Mouse (Mus musculus): ENCODE measurements around the gene Nell1.
A peak's percentile ranks its signal among the peaks of the same experiment; 100 is the strongest.

Gene Nell1

GRCm38 (mm10) chr7:50573841-50574240, 599.2 kb downstream of the Nell1 start:
- DNase-seq: no peak

- DNase-seq: no peak
These were observed 614.2 kb downstream of the Nell1 start for GRCm38 (mm10) chr7:50588642-50589424.

DNA sequence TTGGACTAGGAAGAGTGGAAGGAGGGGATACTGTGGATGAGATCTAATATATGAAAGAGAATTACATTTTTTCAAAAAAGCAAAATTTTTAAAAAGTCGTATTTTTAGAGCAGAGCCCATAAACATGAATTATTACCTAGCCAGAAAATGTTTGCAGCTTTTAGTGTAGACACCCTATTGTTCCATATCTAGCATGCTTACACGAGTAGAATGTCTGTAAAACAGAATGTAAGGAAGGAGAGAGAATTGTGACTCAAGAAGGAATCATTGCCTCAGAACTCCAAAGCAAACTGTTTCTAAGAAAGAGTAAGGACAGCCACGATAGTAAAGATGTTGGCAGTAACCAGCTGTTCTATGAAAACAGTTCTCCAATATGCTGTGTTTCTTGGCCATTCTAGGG, 624.2 kb downstream of the Nell1 start, which contains the start of gene 4933405O20Rik:
Gene 4933405O20Rik, plus strand, starts transcription at position 301 of the 400 bp plus-strand sequence.
- DNase-seq: no peak

DNA sequence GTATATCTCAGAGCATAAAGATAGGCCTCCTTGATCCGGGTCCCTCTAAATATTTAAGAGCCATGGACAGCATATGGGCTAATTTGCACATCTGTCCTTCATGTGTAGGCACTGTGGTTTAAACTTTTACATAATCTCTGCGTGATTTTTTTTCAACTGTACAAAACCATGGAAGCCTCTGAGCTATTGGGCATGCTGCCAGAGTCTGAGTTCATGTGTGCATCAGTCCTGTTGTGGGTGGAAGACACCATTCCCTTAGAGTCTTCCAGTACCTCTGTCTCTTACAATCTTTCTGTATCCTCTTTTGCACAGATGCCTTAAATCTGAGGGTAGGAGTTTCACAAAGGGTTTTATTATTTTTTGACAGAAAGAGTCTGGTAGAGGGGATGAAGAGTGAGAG, 639.4 kb downstream of the Nell1 start:
- DNase-seq: peak in 1 of 2 experiments; percentile 1

GRCm38 (mm10) chr7:50629186-50629585, 654.5 kb downstream of the Nell1 start:
- DNase-seq: no peak

DNA sequence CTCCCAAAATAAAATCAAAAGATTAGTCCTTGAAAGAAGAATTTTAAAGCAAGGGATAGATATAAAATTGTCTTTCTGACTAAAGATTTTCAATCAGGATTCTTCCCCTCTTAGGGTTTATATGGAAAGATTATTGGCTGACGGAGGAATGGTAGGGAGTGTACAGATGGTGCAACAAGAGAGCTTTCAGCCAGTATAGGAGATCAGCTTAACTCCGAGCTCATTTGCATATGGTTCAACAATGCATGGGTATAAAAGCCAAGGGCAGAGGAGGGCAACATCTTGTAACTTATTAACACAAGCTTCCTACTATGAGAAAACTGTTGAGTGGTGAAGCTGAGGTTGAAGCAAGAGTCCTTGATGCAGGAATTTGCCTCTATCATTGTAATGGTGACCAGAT, 658.5 kb downstream of the Nell1 start:
- no peak for DNase-seq

DNA sequence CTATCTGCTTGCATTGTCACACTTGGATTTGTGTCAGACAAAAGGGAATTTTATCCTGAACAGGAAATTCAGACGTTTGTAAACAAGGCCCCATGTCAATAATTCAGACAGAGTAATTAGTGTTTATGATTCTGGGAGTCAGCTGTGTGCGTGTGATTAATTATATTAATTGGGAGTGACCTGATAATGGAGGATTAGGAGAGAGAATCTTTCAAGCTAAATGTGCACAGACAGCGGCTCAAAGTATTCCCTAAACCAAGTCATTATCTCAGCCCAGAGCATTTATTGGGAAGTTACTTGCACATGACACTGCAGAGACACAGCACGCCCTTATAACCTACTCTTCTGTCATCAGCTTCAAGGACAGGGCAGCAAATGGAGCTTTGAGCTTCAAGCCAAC, 697.6 kb downstream of the Nell1 start:
- DNase-seq: no peak

DNA sequence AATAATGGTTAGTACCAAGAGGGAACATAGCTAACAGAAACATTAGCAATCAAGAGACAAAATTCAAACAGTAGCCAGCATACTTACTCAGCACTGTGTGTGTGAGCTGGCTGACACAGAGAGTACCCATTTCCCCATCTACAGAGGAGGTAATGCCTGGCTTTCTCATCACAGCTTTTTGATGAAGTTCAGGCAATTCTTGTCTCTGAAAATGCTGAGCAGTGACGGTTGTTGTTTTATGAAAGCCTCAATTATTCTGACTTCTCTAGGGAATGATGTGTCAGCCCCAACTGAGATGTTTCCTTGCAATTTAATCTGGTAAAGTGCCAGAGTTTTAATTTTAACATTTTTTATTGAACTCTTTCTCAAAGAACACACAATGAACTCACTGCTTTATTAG, 700.8 kb downstream of the Nell1 start:
- DNase-seq: no peak

DNA sequence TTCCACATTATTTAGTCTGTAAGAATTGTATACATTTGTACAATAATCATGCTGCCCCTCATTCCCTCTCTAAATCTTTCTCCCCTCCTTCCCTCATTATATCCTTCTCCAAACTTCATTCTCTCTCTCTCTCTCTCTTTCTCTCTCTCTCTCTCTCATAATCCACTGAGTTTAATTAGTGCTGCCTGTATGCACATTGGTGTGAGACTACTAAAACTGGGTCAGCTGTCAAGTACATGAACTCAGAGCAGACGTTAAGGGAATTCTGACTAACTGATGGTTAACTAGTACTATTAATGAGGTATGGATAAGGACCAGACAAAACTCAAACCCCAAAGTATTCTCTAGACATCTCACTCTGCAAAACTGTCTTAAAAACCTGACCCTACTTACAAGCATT, 702.8 kb downstream of the Nell1 start:
- no peak for DNase-seq

DNA sequence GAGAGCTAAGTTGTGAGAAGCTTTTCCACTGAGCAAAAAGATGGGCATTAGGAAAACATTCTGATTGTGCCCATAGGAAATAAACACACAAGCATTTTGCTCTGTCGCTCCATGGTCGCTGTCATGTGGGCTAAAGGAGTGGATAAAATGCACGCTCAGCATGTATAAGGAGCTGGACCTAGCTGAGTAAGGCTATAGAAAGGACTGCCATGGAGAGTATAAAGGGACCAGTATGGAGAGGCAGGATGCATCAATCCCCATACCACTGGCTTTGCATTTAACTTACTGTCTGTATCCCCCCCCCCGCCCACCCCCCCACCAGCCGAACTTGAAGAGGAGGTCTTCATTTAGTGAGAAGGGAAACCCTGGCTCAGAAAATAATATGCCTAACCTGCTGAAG, 711.7 kb downstream of the Nell1 start:
- no peak for DNase-seq

- no peak for DNase-seq
These were observed 750.5 kb downstream of the Nell1 start for GRCm38 (mm10) chr7:50725166-50725565.

GRCm38 (mm10) chr7:50730951-50731350, 756.3 kb downstream of the Nell1 start:
- DNase-seq: no peak

DNA sequence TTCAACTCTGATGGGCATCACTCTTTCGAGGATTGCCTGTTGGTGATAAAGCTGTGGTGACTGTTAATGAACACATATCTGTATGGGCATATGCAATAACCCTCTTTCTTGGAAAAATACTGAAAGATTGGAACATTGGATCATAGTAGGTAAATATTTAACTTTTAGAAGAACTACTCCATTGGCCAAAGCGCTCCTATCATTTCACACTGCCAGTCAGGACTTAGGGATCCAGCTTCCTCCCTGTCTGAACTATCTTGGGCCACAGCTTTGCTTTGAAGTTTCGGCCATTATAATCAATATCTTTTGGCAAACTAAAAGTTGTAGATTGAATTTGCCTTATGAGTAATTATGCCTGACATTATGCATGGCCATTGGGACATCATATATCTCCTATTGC, 780.9 kb downstream of the Nell1 start:
- DNase-seq: no peak

DNA sequence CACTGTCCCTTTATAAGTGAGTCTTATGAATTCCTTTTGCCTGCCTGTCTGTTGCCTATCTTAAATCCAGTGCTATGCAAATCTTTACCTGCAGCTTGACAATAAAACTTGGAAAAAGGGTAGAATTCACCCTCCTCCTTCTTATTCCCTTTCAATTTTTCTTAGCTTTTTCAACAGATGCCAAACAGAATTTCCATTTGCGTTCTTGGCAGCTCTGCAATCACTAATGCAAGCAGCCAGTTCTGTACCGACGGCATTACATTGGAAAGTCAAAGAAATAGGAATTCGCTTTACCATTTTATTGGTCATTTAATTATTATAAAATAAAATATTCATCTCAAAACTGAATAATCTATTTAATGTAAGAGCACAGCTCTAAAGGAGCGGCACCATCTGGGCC, 781.7 kb downstream of the Nell1 start:
- DNase-seq: no peak

- DNase-seq: no peak
These were observed 798.9 kb downstream of the Nell1 start for GRCm38 (mm10) chr7:50773516-50773915.

- no peak for DNase-seq
These were observed 806.4 kb downstream of the Nell1 start for GRCm38 (mm10) chr7:50781105-50781504.

DNA sequence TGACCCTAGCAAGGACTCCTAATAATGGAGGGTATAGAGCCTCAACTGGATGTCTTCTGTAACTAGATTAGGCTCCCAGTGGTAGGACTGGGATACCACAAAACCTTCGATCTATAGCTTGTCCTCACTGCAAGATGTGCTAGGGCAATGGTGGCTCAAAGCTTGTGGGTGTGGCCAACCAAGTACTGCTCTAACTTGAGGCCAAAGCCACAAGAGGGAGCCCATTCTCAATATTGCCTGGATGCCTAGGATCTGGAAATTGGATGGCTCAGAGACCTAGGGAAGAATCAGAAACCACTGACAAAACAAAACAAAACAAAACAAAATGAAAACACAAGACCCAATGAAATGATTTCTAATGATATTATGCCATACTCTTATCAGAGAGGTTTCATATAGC, 809.0 kb downstream of the Nell1 start:
- DNase-seq: no peak

- no peak for DNase-seq
These were observed 851.5 kb downstream of the Nell1 start for GRCm38 (mm10) chr7:50826180-50826579.

- no peak for DNase-seq
These were observed 858.1 kb downstream of the Nell1 start for GRCm38 (mm10) chr7:50832799-50833198.

- DNase-seq: no peak
These were observed 868.0 kb downstream of the Nell1 start for GRCm38 (mm10) chr7:50842646-50843045.

- no peak for DNase-seq
These were observed 873.3 kb downstream of the Nell1 start for GRCm38 (mm10) chr7:50847921-50848320.

DNA sequence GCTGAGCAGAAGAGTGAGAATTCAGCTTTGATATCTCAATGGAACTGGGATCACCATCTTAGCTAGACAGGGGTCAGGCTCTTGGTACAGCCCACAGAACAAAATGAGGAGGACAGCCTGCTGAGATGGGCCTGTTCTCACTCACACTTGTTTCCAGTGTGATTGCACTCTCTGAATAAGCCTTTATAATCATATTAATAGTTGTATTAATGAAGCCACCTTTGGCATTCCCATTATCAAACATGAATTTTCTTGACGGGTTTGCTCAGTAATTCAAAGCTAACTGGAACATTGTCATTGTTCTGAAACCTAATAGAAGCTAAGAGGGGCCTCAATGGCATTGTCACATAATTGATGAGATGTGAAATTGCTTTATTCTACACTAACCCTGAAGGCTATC, 875.6 kb downstream of the Nell1 start:
- DNase-seq: no peak

DNA sequence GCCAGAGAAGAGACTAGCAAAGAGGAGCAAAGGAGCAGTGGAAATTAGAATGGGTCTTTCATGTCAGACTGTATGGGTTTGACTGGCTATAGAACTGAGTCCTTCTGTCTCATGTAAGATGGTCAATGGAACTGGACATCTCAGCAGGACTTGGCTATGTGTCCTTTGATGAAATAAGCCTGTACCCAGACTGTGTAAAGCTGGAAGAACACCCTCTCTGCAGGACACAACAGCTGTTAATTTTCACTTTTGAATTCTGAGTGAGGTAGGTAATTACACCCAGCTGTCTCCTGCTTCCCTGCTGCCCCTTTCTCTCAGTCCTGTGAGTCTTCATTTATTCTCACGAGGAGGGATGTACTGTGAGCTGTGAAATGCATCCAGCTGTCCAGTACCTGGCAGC, 895.5 kb downstream of the Nell1 start:
- DNase-seq: no peak

GRCm38 (mm10) chr7:50887625-50888024, 913.0 kb downstream of the Nell1 start:
- DNase-seq: no peak

DNA sequence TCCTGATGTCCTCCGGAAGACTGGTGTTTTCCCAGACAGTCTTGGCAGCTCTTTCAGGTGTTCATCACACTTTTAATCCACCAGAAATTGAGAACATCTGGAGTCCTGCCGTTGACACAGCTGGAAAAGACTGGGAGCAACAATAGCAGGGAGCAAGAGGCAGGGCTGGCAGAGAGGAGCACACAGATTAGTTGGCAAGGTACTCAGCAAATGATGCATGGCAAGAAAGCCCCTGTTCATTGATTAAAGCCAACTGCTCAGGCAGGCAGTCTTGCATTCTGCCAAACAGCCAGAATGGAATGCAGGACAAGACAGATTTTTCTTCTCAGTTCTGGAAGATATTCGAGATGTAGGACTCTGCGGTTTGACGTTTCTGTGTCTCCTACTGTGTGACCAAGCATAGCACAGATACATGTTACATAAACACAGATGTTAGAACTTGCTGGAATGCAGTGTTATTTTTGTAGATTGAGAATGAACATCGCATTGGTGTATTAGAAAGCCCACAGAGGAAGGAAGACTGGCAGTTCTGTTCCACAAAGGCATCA, 925.0 kb downstream of the Nell1 start:
- DNase-seq: no peak

Data from cerebellum, adult 18-20 months (tissue).